Mouse (Mus musculus): ENCODE measurements around the gene Dnttip1. TPM values are rescaled to one million over a fixed set of nuclear protein-coding genes. Genes with fewer than 3 reads are reported as not detected.
"Not testable (repeated sequence)": the region's sequence is repeated elsewhere in the genome, so short reads cannot be mapped to it uniquely, and the experiment has no call there.

The Dnttip1 gene
- polyA plus RNA-seq (2015; fragmentation: Nextera tagmentation; extraction: Ambion mirVana) = 55.9 and 60.0 TPM in 2 replicates

DNA sequence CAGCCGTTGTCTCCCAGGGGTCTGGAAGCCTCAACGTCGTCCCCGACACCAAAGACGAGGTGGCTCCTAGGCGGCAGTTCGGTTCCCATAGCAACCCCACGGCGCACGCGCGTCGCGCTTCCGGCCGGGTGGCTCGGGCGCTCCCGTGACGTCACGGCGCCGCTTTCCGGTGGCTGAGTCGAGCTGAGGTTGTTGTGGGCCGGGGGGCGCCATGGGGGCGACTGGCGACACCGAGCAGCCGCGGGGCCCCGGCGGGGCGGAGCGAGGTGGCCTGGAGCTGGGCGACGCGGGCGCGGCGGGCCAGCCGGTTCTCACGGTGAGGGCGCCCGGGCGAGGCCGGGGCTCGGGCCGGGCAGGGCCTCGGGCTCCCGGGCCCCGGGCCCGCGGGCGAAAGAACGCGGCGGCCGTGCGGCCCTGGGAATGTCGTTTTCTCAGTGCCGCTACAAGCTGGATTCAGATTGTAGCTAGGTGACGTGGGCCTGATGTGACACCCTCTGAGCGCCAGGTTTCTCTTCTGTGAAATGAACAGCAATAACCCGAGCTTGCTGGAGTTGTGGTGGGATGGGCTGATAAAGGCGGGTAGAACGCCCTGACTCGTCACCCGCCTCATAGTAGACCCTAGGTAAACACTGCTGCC, at the start of gene Dnttip1, which contains the start of gene Wfdc3:
Gene Dnttip1 (plus strand): TSS at position 141 of the 637 bp plus-strand sequence.
Gene Wfdc3 (minus strand): TSS at position 89 of the 637 bp plus-strand sequence.
- ATAC-seq = peak; percentile 93
- Histone ChIP-seq H3K27ac (ENCODE audit: low read depth, low read length) (peak within 1 kb of the TSS; percentile 81), H3K9me3 (ENCODE audit: control insufficient read depth, low read length) (no peaks in the 10 kb centered on the region), H3K4me1 (ENCODE audit: control insufficient read depth, insufficient read depth, low read depth, low read length) (peaks cover 20% of the 10 kb centered on the region), H3K9ac (ENCODE audit: low read depth, low read length) (peak within 1 kb of the TSS; percentile 96), H3K27me3 (replicated peaks; ENCODE audit: control insufficient read depth, insufficient read depth, low read length) (no peaks in the 10 kb centered on the region), H3K4me2 (ENCODE audit: low read length) (peak within 1 kb of the TSS; percentile 92), H3K36me3 (ENCODE audit: control insufficient read depth, insufficient read depth, low read length) (peaks cover 4% of the 10 kb centered on the region; the same call in 1 of the 2 replicates), H3K4me3 (ENCODE audit: low read length) (peak within 1 kb of the TSS; percentile 97)
- under 1% methylated on average over 65 of the region's 70 CpGs for WGBS

DNA sequence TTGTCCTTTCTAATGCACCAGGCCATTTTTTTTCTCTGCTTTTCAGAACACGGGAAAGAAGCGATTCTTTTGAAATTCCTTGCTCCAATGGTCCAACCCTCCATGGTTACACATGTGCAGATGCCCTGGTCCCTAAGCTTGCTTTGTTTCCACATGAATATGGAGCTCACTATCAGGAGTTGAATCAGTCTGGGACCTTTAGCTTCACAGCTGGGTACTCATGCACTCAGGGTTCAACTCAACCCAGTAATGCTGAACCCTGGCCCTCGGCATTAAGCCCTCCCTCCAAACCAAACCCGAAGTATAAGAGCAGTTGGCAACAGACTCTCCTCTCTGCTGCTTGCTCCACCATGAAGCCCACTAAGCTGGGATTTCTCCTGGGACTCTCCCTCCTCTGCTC, 47.6 kb upstream of the Dnttip1 start, which contains the start of gene Spint4:
Gene Spint4 (plus strand): TSS at position 301 of the 400 bp plus-strand sequence.
- H3K9me3 ChIP-seq (ENCODE audit: control insufficient read depth, low read length) = no peaks in the 10 kb centered on the region
- H3K27me3 ChIP-seq (replicated peaks; ENCODE audit: control insufficient read depth, insufficient read depth, low read length) = no peaks in the 10 kb centered on the region
- no peak within 1 kb of the TSS for H3K4me3 ChIP-seq (ENCODE audit: low read length)
- H3K27ac ChIP-seq (ENCODE audit: low read depth, low read length) = no peak within 1 kb of the TSS
- no peak within 1 kb of the TSS for H3K9ac ChIP-seq (ENCODE audit: low read depth, low read length)
- H3K36me3 ChIP-seq (ENCODE audit: control insufficient read depth, insufficient read depth, low read length) = no peaks in the 10 kb centered on the region
- ATAC-seq = no peak
- 66% methylated on average over 4 of the region's 4 CpGs for WGBS
- H3K4me2 ChIP-seq (ENCODE audit: low read length) = no peak within 1 kb of the TSS
- no peaks in the 10 kb centered on the region for H3K4me1 ChIP-seq (ENCODE audit: control insufficient read depth, insufficient read depth, low read depth, low read length)

DNA sequence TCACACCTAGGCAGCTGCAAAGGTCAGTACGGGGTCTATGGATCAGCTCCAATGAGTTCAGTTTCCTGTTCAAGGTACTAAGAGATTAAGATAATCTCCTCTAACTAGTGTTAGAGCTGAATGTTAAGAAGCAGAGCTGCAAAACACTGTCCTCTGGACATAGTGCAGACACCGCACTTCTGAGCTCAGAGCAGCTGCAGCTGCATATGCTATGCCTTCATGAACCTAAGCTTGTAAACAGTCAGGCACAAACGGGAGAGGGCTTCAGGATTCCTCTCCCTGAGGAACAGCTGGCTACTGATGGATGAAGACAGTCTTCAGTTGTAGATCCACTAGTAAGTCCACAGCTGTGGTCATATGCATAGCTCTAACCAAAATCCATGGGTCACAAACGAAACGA, 44.8 kb upstream of the Dnttip1 start:
- no peaks in the 10 kb centered on the region for H3K36me3 ChIP-seq (ENCODE audit: control insufficient read depth, insufficient read depth, low read length)
- no peak overlapping the region for H3K9ac ChIP-seq (ENCODE audit: low read depth, low read length)
- WGBS = 85% methylated on average over 5 of the region's 5 CpGs
- H3K9me3 ChIP-seq (ENCODE audit: control insufficient read depth, low read length) = no peaks in the 10 kb centered on the region
- no peak for ATAC-seq
- no peak overlapping the region for H3K4me3 ChIP-seq (ENCODE audit: low read length)
- H3K4me1 ChIP-seq (ENCODE audit: control insufficient read depth, insufficient read depth, low read depth, low read length) = no peaks in the 10 kb centered on the region
- no peak overlapping the region for H3K4me2 ChIP-seq (ENCODE audit: low read length)
- no peak overlapping the region for H3K27ac ChIP-seq (ENCODE audit: low read depth, low read length)
- no peaks in the 10 kb centered on the region for H3K27me3 ChIP-seq (replicated peaks; ENCODE audit: control insufficient read depth, insufficient read depth, low read length)

DNA sequence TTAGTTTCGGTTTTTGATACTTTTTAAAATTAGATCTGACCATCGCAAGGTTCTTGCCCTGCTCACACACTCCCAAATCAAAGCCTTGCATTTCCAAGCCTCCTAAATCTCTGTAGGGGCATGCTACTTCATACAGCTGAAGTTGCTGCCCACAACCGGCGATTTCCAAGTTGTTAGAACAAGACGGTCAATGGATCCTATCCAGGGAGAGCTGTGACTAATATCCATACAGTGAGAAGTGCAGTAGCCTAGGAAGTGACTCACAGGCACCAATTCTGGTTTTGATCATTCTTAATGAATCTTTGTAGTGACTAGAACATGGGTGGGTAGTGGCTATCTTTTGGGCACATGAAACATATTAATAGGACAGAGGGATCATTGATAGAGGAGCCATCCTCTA, 44.0 kb upstream of the Dnttip1 start:
- WGBS = 92% methylated on average over 5 of the region's 5 CpGs
- Histone ChIP-seq H3K4me2 (ENCODE audit: low read length) (no peak overlapping the region), H3K9ac (ENCODE audit: low read depth, low read length) (no peak overlapping the region), H3K9me3 (ENCODE audit: control insufficient read depth, low read length) (no peaks in the 10 kb centered on the region), H3K27me3 (replicated peaks; ENCODE audit: control insufficient read depth, insufficient read depth, low read length) (no peaks in the 10 kb centered on the region), H3K4me3 (ENCODE audit: low read length) (no peak overlapping the region), H3K36me3 (ENCODE audit: control insufficient read depth, insufficient read depth, low read length) (no peaks in the 10 kb centered on the region), H3K4me1 (ENCODE audit: control insufficient read depth, insufficient read depth, low read depth, low read length) (no peaks in the 10 kb centered on the region), H3K27ac (ENCODE audit: low read depth, low read length) (no peak overlapping the region)
- ATAC-seq = no peak

DNA sequence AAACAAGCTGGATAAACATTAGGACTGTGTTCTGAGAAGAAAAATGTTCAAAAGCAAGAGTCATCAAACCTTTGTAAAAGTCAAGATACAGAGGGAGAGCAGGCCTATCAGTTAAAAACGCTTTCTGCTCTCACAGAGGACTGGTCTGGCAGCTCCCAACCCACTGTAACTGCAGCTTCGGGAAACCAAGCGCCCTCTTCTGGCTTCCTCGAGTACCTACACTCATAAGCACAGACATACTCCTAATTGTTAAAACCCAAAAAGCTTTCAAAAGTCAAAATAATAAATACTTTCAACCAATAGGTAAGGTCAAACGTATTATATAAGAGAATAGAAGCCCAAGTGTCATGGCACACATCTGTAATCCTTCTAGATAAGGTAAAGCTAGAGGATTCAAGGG, 41.5 kb upstream of the Dnttip1 start:
- H3K27me3 ChIP-seq (replicated peaks; ENCODE audit: control insufficient read depth, insufficient read depth, low read length) = no peaks in the 10 kb centered on the region
- no peaks in the 10 kb centered on the region for H3K9me3 ChIP-seq (ENCODE audit: control insufficient read depth, low read length)
- no peak overlapping the region for H3K27ac ChIP-seq (ENCODE audit: low read depth, low read length)
- ATAC-seq = no peak
- no peaks in the 10 kb centered on the region for H3K36me3 ChIP-seq (ENCODE audit: control insufficient read depth, insufficient read depth, low read length)
- no peak overlapping the region for H3K4me2 ChIP-seq (ENCODE audit: low read length)
- H3K4me3 ChIP-seq (ENCODE audit: low read length) = no peak overlapping the region
- H3K4me1 ChIP-seq (ENCODE audit: control insufficient read depth, insufficient read depth, low read depth, low read length) = no peaks in the 10 kb centered on the region
- 80% methylated on average over 5 of the region's 5 CpGs for WGBS
- no peak overlapping the region for H3K9ac ChIP-seq (ENCODE audit: low read depth, low read length)

DNA sequence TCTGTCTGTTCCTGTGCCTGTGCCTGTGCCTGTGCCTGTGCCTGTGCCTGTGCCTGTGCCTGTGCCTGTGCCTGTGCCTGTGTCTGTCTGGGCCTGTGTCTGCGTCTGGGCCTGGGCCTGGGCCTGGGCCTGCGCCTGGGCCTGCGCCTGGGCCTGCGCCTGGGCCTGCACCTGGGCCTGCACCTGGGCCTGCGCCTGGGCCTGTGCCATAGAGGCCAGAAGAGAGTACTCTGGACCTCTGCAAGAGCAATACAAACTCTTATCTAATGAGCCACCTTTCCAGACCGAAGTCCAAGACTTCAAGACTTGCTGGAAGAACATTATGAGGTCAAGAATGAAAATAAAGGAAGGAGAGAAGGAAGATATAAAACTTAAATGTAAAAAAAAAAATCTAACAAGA, 40.5 kb upstream of the Dnttip1 start:
- ATAC-seq = no peak
- no peak overlapping the region for H3K4me2 ChIP-seq (ENCODE audit: low read length)
- H3K4me1 ChIP-seq (ENCODE audit: control insufficient read depth, insufficient read depth, low read depth, low read length) = no peaks in the 10 kb centered on the region
- no peak overlapping the region for H3K9ac ChIP-seq (ENCODE audit: low read depth, low read length)
- WGBS = 90% methylated on average over 6 of the region's 6 CpGs
- no peak overlapping the region for H3K4me3 ChIP-seq (ENCODE audit: low read length)
- no peak overlapping the region for H3K27ac ChIP-seq (ENCODE audit: low read depth, low read length)
- no peaks in the 10 kb centered on the region for H3K9me3 ChIP-seq (ENCODE audit: control insufficient read depth, low read length)
- no peaks in the 10 kb centered on the region for H3K27me3 ChIP-seq (replicated peaks; ENCODE audit: control insufficient read depth, insufficient read depth, low read length)
- H3K36me3 ChIP-seq (ENCODE audit: control insufficient read depth, insufficient read depth, low read length) = no peaks in the 10 kb centered on the region

DNA sequence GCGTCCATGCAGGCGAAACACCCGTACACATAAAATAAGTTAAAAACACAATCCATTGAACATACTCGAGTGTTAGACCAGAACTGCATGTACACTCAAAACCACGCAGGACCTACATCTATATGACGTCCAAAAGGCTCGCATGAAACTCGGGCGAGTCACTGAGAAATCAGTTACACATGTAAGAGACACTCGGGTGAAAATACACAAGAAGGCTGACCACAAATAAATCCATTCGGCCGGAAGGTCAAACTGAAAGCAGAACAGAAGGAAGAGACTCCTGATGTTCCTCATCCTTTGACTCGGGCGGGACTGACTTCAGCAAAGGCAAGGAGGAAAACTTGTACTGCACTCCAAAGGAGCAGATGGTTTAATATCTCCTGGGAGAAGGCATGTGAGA, 39.8 kb upstream of the Dnttip1 start:
- Histone ChIP-seq H3K4me2 (ENCODE audit: low read length) (no peak overlapping the region), H3K27me3 (replicated peaks; ENCODE audit: control insufficient read depth, insufficient read depth, low read length) (no peaks in the 10 kb centered on the region), H3K36me3 (ENCODE audit: control insufficient read depth, insufficient read depth, low read length) (no peaks in the 10 kb centered on the region), H3K4me1 (ENCODE audit: control insufficient read depth, insufficient read depth, low read depth, low read length) (no peaks in the 10 kb centered on the region), H3K27ac (ENCODE audit: low read depth, low read length) (no peak overlapping the region), H3K9me3 (ENCODE audit: control insufficient read depth, low read length) (no peaks in the 10 kb centered on the region), H3K9ac (ENCODE audit: low read depth, low read length) (no peak overlapping the region), H3K4me3 (ENCODE audit: low read length) (no peak overlapping the region)
- 92% methylated on average over 14 of the region's 14 CpGs for WGBS
- no peak for ATAC-seq

DNA sequence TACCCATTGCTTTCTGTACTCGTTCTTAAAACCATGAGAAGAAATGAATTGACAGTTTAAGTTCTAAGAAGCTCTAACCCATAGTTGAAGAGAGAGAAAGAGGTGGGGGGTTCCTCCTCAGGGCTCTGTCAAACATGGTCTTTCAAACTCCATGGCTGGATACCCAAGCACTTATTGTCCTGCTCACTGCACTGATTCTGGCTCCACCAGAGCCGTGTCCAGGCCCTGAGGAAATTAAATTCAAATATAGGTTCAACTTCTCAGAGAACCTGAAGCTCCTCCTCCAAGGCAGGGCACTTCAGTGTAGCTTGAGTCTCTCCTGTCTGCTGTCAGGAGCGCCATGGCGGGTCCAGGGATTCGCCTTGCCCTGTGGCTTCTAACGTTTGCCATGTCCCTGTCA, 30.8 kb upstream of the Dnttip1 start, which contains the start of gene Spint5:
Gene Spint5 (plus strand): TSS at position 301 of the 400 bp plus-strand sequence.
- Histone ChIP-seq H3K9me3 (ENCODE audit: control insufficient read depth, low read length) (no peaks in the 10 kb centered on the region), H3K9ac (ENCODE audit: low read depth, low read length) (no peak within 1 kb of the TSS), H3K27ac (ENCODE audit: low read depth, low read length) (no peak within 1 kb of the TSS), H3K36me3 (ENCODE audit: control insufficient read depth, insufficient read depth, low read length) (no peaks in the 10 kb centered on the region), H3K27me3 (replicated peaks; ENCODE audit: control insufficient read depth, insufficient read depth, low read length) (no peaks in the 10 kb centered on the region), H3K4me3 (ENCODE audit: low read length) (no peak within 1 kb of the TSS), H3K4me1 (ENCODE audit: control insufficient read depth, insufficient read depth, low read depth, low read length) (no peaks in the 10 kb centered on the region), H3K4me2 (ENCODE audit: low read length) (no peak within 1 kb of the TSS)
- 85% methylated on average over 6 of the region's 6 CpGs for WGBS
- ATAC-seq = no peak

DNA sequence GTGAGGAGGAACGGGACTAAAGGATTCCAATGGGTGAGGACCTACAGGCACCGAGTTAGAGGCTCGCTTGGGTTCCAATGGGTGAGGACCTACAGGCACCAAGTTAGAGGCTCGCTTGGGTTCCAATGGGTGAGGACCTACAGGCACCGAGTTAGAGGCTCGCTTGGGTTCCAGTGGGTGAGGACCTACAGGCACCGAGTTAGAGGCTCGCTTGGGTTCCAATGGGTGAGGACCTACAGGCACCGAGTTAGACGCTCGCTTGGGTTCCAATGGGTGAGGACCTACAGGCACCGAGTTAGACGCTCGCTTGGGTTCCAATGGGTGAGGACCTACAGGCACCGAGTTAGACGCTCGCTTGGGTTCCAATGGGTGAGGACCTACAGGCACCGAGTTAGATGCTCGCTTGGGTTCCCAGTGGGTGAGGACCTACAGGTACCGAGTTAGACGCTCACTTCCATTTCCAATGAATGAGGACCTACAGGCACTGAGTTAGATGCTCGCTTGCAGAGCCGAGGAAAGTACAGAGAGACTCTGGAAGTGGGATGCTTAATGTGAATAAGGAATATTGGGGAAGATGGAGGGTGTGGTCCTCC, 29.5 kb upstream of the Dnttip1 start:
- not testable (repeated sequence) for ATAC-seq; H3K4me3 ChIP-seq (ENCODE audit: low read length); H3K36me3 ChIP-seq (ENCODE audit: control insufficient read depth, insufficient read depth, low read length); H3K4me1 ChIP-seq (ENCODE audit: control insufficient read depth, insufficient read depth, low read depth, low read length); H3K9me3 ChIP-seq (ENCODE audit: control insufficient read depth, low read length); H3K27me3 ChIP-seq (replicated peaks; ENCODE audit: control insufficient read depth, insufficient read depth, low read length); H3K27ac ChIP-seq (ENCODE audit: low read depth, low read length); H3K9ac ChIP-seq (ENCODE audit: low read depth, low read length); H3K4me2 ChIP-seq (ENCODE audit: low read length)
- WGBS = 93% methylated on average over 20 of the region's 23 CpGs
